Mouse (Mus musculus): ENCODE data around the gene Ets2. TPM values are rescaled to one million over a fixed set of nuclear protein-coding genes. Genes with fewer than 3 reads are reported as not detected.

Ets2 gene
- polyA plus RNA-seq, 1 experiment from 2014 or later: 117 TPM

Other genes starting within 250 kb of the Ets2 start
- 27.7 and 33.0 TPM in 2 replicates for gene Erg, start 115.5 kb upstream of the Ets2 start, polyA plus RNA-seq (2015; fragmentation: Nextera tagmentation; extraction: Ambion mirVana)

All from limb, embryonic 13.5 days (tissue).